Mouse (Mus musculus): Measurements from ENCODE around the gene Sctr. TPM values are rescaled to one million over a fixed set of nuclear protein-coding genes. Genes with fewer than 3 reads are reported as not detected.

Sctr gene
- polyA plus RNA-seq, 1 experiment from 2014 or later = not detected

Other genes starting within 250 kb of the Sctr start
- 1.2 and 1.5 TPM in 2 replicates for gene Ptpn4, start 169.3 kb upstream of the Sctr start, polyA plus RNA-seq (2015; fragmentation: Nextera tagmentation; extraction: Ambion mirVana)
- 4.0 and 4.2 TPM in 2 replicates for gene Tmem177, start 93.7 kb upstream of the Sctr start, polyA plus RNA-seq (2015; fragmentation: Nextera tagmentation; extraction: Ambion mirVana)
- 0.06 TPM in 1 of 2 replicates, not detected in the other for gene Cfap221, start 9.7 kb upstream of the Sctr start, polyA plus RNA-seq (2015; fragmentation: Nextera tagmentation; extraction: Ambion mirVana)
- gene Tmem37, start 67.2 kb downstream of the Sctr start, polyA plus RNA-seq (2015; fragmentation: Nextera tagmentation; extraction: Ambion mirVana) = 89.2 and 94.7 TPM in 2 replicates
- 1,140 and 1,165 TPM in 2 replicates for gene Dbi, start 114.2 kb downstream of the Sctr start, polyA plus RNA-seq (2015; fragmentation: Nextera tagmentation; extraction: Ambion mirVana)
- gene 3110009E18Rik, start 114.3 kb downstream of the Sctr start, polyA plus RNA-seq (2015; fragmentation: Nextera tagmentation; extraction: Ambion mirVana) = 4.8 and 6.5 TPM in 2 replicates